Mouse (Mus musculus) embryonic facial prominence, embryonic 13.5 days (tissue): ENCODE data around the gene Chst8. TPM values are rescaled to one million over a fixed set of nuclear protein-coding genes. Genes with fewer than 3 reads are reported as not detected.

ENCODE experiments used
- ATAC-seq: fragments of 200-750 bp; cut with Nextera tagmentation; 2 replicates; pipeline ENCODE4 v1.8.0; 2017; ENCODE audit warnings: low read depth; ENCODE audit not compliant: insufficient number of reproducible peaks, insufficient read depth, low FRiP score, low TSS enrichment
- H3K27ac ChIP-seq: fragments of 300-500 bp; sonication (generic); 2 replicates; pipeline ENCODE4 v1.5.1; 2015; ENCODE audit warnings: moderate library complexity, mild to moderate bottlenecking, inconsistent platforms
- H3K27me3 ChIP-seq: fragments of 300-500 bp; sonication (generic); 2 replicates; pipeline ENCODE4 v1.6.1; 2015; ENCODE audit warnings: mild to moderate bottlenecking, inconsistent platforms
- H3K36me3 ChIP-seq: fragments of 300-500 bp; sonication (generic); 2 replicates; pipeline ENCODE4 v1.6.1; 2015; ENCODE audit warnings: mild to moderate bottlenecking, inconsistent platforms
- H3K4me1 ChIP-seq: fragments of 300-500 bp; sonication (generic); 2 replicates; pipeline ENCODE4 v1.6.1; 2015; ENCODE audit warnings: inconsistent platforms
- H3K4me2 ChIP-seq: fragments of 300-500 bp; sonication (generic); 2 replicates; pipeline ENCODE4 v1.6.1; 2015; ENCODE audit warnings: moderate library complexity, mild to moderate bottlenecking, inconsistent platforms
- H3K4me3 ChIP-seq: fragments of 300-500 bp; sonication (generic); 2 replicates; pipeline ENCODE4 v1.5.1; 2015; ENCODE audit warnings: mild to moderate bottlenecking, inconsistent platforms
- H3K9ac ChIP-seq: fragments of 300-500 bp; sonication (generic); 2 replicates; pipeline ENCODE4 v1.6.1; 2015; ENCODE audit warnings: mild to moderate bottlenecking, inconsistent platforms
- H3K9me3 ChIP-seq: fragments of 300-500 bp; sonication (generic); 2 replicates; pipeline ENCODE4 v1.6.1; 2016; ENCODE audit warnings: inconsistent platforms
- WGBS: fragments of 180-500 bp; shearing (Covaris S2); methylation state at CpG from one replicate; pipeline ENCODE4 v1.1.7; 2015; ENCODE audit warnings: mixed read lengths; 5-methylcytosine and 5-hydroxymethylcytosine counted together
- polyA plus RNA-seq: library from polyadenylated mRNA; unstranded; fragments of >200 nt; fragmentation: Nextera tagmentation; extraction: Ambion mirVana; gene quantifications from 2 replicates; pipeline ENCODE4 v1.2.1, GENCODE M21; 2015

Gene Chst8
- polyA plus RNA-seq, 1 experiment from 2014 or later: 4.0 TPM

- H3K4me3 ChIP-seq: no peak overlapping the region
- no peak overlapping the region for H3K27ac ChIP-seq
- H3K36me3 ChIP-seq: no peaks in the 10 kb centered on the region
- peaks cover 19% of the 10 kb centered on the region for H3K4me1 ChIP-seq
- H3K27me3 ChIP-seq: no peaks in the 10 kb centered on the region
- WGBS: 36% methylated on average over 13 of the region's 13 CpGs
- no peak for ATAC-seq
- 0 out of 2 replicates have a peak overlapping the region, but pooled peaks have one; percentile 4 for H3K9ac ChIP-seq
- no peaks in the 10 kb centered on the region for H3K9me3 ChIP-seq
- H3K4me2 ChIP-seq: peak overlapping the region; percentile 27; the same call in 1 of the 2 replicates
Measured at GRCm38 (mm10) chr7:34774020-34774419, 38.5 kb downstream of the Chst8 start.

GRCm38 (mm10) chr7:34773309-34773708, 39.2 kb downstream of the Chst8 start:
- Histone ChIP-seq H3K27me3 (no peaks in the 10 kb centered on the region), H3K9ac (no peak overlapping the region), H3K9me3 (no peaks in the 10 kb centered on the region), H3K4me1 (peaks cover 16% of the 10 kb centered on the region), H3K4me3 (no peak overlapping the region), H3K27ac (no peak overlapping the region), H3K4me2 (no peak overlapping the region), H3K36me3 (no peaks in the 10 kb centered on the region)
- ATAC-seq: no peak
- 83% methylated on average over 5 of the region's 5 CpGs for WGBS

GRCm38 (mm10) chr7:34769531-34769930, 43.0 kb downstream of the Chst8 start:
- Histone ChIP-seq H3K27me3 (no peaks in the 10 kb centered on the region), H3K36me3 (no peaks in the 10 kb centered on the region), H3K9ac (no peak overlapping the region), H3K4me2 (no peak overlapping the region), H3K27ac (no peak overlapping the region), H3K4me1 (peaks cover 18% of the 10 kb centered on the region), H3K4me3 (no peak overlapping the region), H3K9me3 (no peaks in the 10 kb centered on the region)
- ATAC-seq: no peak
- WGBS: 79% methylated on average over 8 of the region's 8 CpGs

- ATAC-seq: no peak
Measured at GRCm38 (mm10) chr7:34764250-34765148, 48.0 kb downstream of the Chst8 start.

GRCm38 (mm10) chr7:34759378-34759822, 53.1 kb downstream of the Chst8 start:
- Histone ChIP-seq H3K9me3 (no peaks in the 10 kb centered on the region), H3K36me3 (no peaks in the 10 kb centered on the region), H3K4me2 (no peak overlapping the region), H3K4me1 (peaks cover 15% of the 10 kb centered on the region), H3K27me3 (no peaks in the 10 kb centered on the region), H3K27ac (peak overlapping the region; percentile 13; the same call in 1 of the 2 replicates), H3K9ac (no peak overlapping the region), H3K4me3 (no peak overlapping the region)
- no peak for ATAC-seq
- WGBS: 56% methylated on average over 7 of the region's 7 CpGs

More at GRCm38 (mm10) chr7:34764250-34765148, 48.0 kb downstream of the Chst8 start:
- no peaks in the 10 kb centered on the region for H3K27me3 ChIP-seq
- peaks cover 17% of the 10 kb centered on the region for H3K4me1 ChIP-seq
- no peaks in the 10 kb centered on the region for H3K9me3 ChIP-seq
- no peak overlapping the region for H3K27ac ChIP-seq
- peak overlapping the region; percentile 17 for H3K4me2 ChIP-seq
- no peaks in the 10 kb centered on the region for H3K36me3 ChIP-seq
- 23% methylated on average over 18 of the region's 18 CpGs for WGBS
- no peak overlapping the region for H3K4me3 ChIP-seq
- no peak overlapping the region for H3K9ac ChIP-seq

GRCm38 (mm10) chr7:34758721-34759120, 53.8 kb downstream of the Chst8 start:
- 54% methylated on average over 3 of the region's 3 CpGs for WGBS
- Histone ChIP-seq H3K9me3 (no peaks in the 10 kb centered on the region), H3K36me3 (no peaks in the 10 kb centered on the region), H3K9ac (no peak overlapping the region), H3K4me1 (peaks cover 13% of the 10 kb centered on the region), H3K27ac (no peak overlapping the region), H3K4me3 (no peak overlapping the region), H3K27me3 (no peaks in the 10 kb centered on the region), H3K4me2 (no peak overlapping the region)
- no peak for ATAC-seq

- ATAC-seq: no peak
- no peak overlapping the region for H3K9ac ChIP-seq
- WGBS: 80% methylated on average over 4 of the region's 4 CpGs
- peaks cover 18% of the 10 kb centered on the region for H3K4me1 ChIP-seq
- no peaks in the 10 kb centered on the region for H3K27me3 ChIP-seq
- H3K36me3 ChIP-seq: no peaks in the 10 kb centered on the region
- H3K27ac ChIP-seq: no peak overlapping the region
- H3K9me3 ChIP-seq: no peaks in the 10 kb centered on the region
- H3K4me3 ChIP-seq: no peak overlapping the region
- H3K4me2 ChIP-seq: no peak overlapping the region
Measured at GRCm38 (mm10) chr7:34757513-34757912, 55.0 kb downstream of the Chst8 start.

GRCm38 (mm10) chr7:34753140-34753886, 59.2 kb downstream of the Chst8 start:
- H3K27ac ChIP-seq: no peak overlapping the region
- no peak overlapping the region for H3K4me3 ChIP-seq
- 64% methylated on average over 32 of the region's 32 CpGs for WGBS
- no peaks in the 10 kb centered on the region for H3K9me3 ChIP-seq
- no peak overlapping the region for H3K4me2 ChIP-seq
- peaks cover 5% of the 10 kb centered on the region; the same call in 1 of the 2 replicates for H3K4me1 ChIP-seq
- 0 out of 2 replicates have a peak overlapping the region, but pooled peaks have one; percentile 27 for H3K9ac ChIP-seq
- no peaks in the 10 kb centered on the region for H3K36me3 ChIP-seq
- no peak for ATAC-seq
- H3K27me3 ChIP-seq: 0 out of 2 replicates have a peak, but pooled peaks cover 6% of the 10 kb centered on the region

- Histone ChIP-seq H3K4me1 (peaks cover 5% of the 10 kb centered on the region; the same call in 1 of the 2 replicates), H3K4me3 (no peak overlapping the region), H3K4me2 (no peak overlapping the region), H3K9me3 (no peaks in the 10 kb centered on the region), H3K36me3 (no peaks in the 10 kb centered on the region), H3K9ac (no peak overlapping the region), H3K27me3 (0 out of 2 replicates have a peak, but pooled peaks cover 6% of the 10 kb centered on the region), H3K27ac (no peak overlapping the region)
- WGBS: 30% methylated on average over 10 of the region's 10 CpGs
- no peak for ATAC-seq
Measured at GRCm38 (mm10) chr7:34752151-34752762, 60.3 kb downstream of the Chst8 start.

- no peak overlapping the region for H3K4me2 ChIP-seq
- H3K4me1 ChIP-seq: peaks cover 5% of the 10 kb centered on the region; the same call in 1 of the 2 replicates
- 44% methylated on average over 7 of the region's 7 CpGs for WGBS
- no peaks in the 10 kb centered on the region for H3K36me3 ChIP-seq
- H3K27me3 ChIP-seq: 0 out of 2 replicates have a peak, but pooled peaks cover 6% of the 10 kb centered on the region
- H3K4me3 ChIP-seq: no peak overlapping the region
- no peak for ATAC-seq
- no peaks in the 10 kb centered on the region for H3K9me3 ChIP-seq
- no peak overlapping the region for H3K9ac ChIP-seq
- H3K27ac ChIP-seq: no peak overlapping the region
Measured at GRCm38 (mm10) chr7:34750350-34750749, 62.2 kb downstream of the Chst8 start.

- Histone ChIP-seq H3K9ac (no peak overlapping the region), H3K4me2 (no peak overlapping the region), H3K27me3 (0 out of 2 replicates have a peak, but pooled peaks cover 6% of the 10 kb centered on the region), H3K9me3 (no peaks in the 10 kb centered on the region), H3K4me3 (no peak overlapping the region), H3K27ac (no peak overlapping the region), H3K36me3 (no peaks in the 10 kb centered on the region), H3K4me1 (peaks cover 5% of the 10 kb centered on the region; the same call in 1 of the 2 replicates)
- ATAC-seq: no peak
- WGBS: 47% methylated on average over 3 of the region's 3 CpGs
Measured at GRCm38 (mm10) chr7:34749753-34750152, 62.8 kb downstream of the Chst8 start.
